Mouse (Mus musculus) embryonic facial prominence, embryonic 12.5 days (tissue): ENCODE results near the gene Bhlhe40. TPM values are rescaled to one million over a fixed set of nuclear protein-coding genes. Genes with fewer than 3 reads are reported as not detected.
A peak's percentile ranks its signal among the peaks of the same experiment; 100 is the strongest.

Experiments
- ATAC-seq: fragments of 200-750 bp; cut with Nextera tagmentation; 2 replicates; pipeline ENCODE4 v1.8.0; 2017; ENCODE audit not compliant: insufficient number of reproducible peaks, insufficient read depth, low FRiP score, low TSS enrichment
- H3K27ac ChIP-seq: fragments of 300-500 bp; sonication (generic); 2 replicates; pipeline ENCODE4 v1.5.1; 2016; ENCODE audit warnings: mild to moderate bottlenecking
- H3K27me3 ChIP-seq: fragments of 300-500 bp; sonication (generic); 2 replicates; pipeline ENCODE4 v1.6.1; 2016; ENCODE audit warnings: mild to moderate bottlenecking, moderate library complexity
- H3K36me3 ChIP-seq: fragments of 300-500 bp; sonication (generic); 2 replicates; pipeline ENCODE4 v1.6.1; 2016; ENCODE audit warnings: mild to moderate bottlenecking
- H3K4me1 ChIP-seq: fragments of 300-500 bp; sonication (generic); 2 replicates; pipeline ENCODE4 v1.6.1; 2016
- H3K4me2 ChIP-seq: fragments of 300-500 bp; sonication (generic); replicated peaks from 2 replicates; pipeline ENCODE4 v1.6.1; 2016; ENCODE audit warnings: mild to moderate bottlenecking, moderate library complexity
- H3K4me3 ChIP-seq: fragments of 300-500 bp; sonication (generic); 2 replicates; pipeline ENCODE4 v1.5.1; 2016; ENCODE audit warnings: mild to moderate bottlenecking
- H3K9ac ChIP-seq: fragments of 300-500 bp; sonication (generic); 2 replicates; pipeline ENCODE4 v1.6.1; 2016; ENCODE audit warnings: mild to moderate bottlenecking, moderate library complexity
- H3K9me3 ChIP-seq: fragments of 300-500 bp; sonication (generic); 2 replicates; pipeline ENCODE4 v1.6.1; 2016; ENCODE audit warnings: mild to moderate bottlenecking, moderate library complexity
- WGBS: fragments of 180-500 bp; shearing (Covaris S2); methylation state at CpG from one replicate; pipeline ENCODE4 v1.1.7; 2016; 5-methylcytosine and 5-hydroxymethylcytosine counted together
- polyA plus RNA-seq: library from polyadenylated mRNA; unstranded; fragments of >200 nt; fragmentation: Nextera tagmentation; extraction: Ambion mirVana; gene quantifications from 2 replicates; pipeline ENCODE4 v1.2.1, GENCODE M21; 2016

The Bhlhe40 gene
- polyA plus RNA-seq, 1 experiment from 2014 or later, result 3.1 TPM

DNA sequence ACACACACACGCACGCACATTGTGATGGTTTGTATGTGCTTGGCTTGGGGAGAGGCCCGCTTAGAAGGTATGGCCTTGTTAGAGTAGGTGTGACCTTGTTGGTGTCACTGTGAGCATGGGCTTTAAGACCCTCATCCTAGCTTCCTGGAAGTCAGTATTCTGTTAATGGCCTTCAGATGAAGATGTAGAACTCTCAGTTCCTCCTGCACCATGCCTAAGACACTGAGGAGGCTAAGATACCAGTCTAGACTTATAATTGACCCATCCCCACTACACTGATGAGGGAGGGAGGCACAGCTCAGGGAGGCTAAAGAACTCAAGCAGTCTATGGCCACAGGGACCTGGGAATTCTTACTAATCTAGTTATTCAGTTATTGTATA lies 36.4 kb downstream of the Bhlhe40 start:
- WGBS, result 94% methylated on average over 3 of the region's 3 CpGs
- Histone ChIP-seq H3K9me3 (no peaks in the 10 kb centered on the region), H3K27me3 (no peaks in the 10 kb centered on the region; the same call in 1 of the 2 replicates), H3K27ac (no peak overlapping the region), H3K36me3 (no peaks in the 10 kb centered on the region), H3K4me2 (no peak overlapping the region), H3K4me3 (no peak overlapping the region), H3K4me1 (0 out of 2 replicates have a peak, but pooled peaks cover 4% of the 10 kb centered on the region), H3K9ac (no peak overlapping the region)
- no peak for ATAC-seq

DNA sequence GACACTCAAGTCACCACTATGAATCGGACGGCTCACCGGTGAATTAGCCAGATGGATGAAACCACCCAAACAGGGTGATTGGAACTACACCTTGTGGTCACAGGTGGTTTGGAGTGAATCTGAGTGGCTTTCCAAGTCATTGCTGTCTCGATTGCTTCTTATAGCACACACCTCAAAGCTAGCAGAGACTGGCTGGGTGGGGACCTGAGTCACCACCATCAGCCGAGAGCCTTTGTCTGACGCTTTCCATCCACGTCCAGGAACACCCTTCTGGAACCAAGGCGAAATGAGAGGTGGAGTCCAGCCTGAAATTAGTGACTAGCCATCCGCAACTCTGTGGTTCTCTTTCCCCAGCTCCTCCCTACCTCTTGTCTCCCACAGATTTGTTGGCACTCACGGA lies 36.9 kb downstream of the Bhlhe40 start:
- Histone ChIP-seq H3K4me3 (no peak overlapping the region), H3K27me3 (no peaks in the 10 kb centered on the region; the same call in 1 of the 2 replicates), H3K36me3 (no peaks in the 10 kb centered on the region), H3K27ac (no peak overlapping the region), H3K9ac (no peak overlapping the region), H3K4me1 (0 out of 2 replicates have a peak, but pooled peaks cover 4% of the 10 kb centered on the region), H3K4me2 (no peak overlapping the region), H3K9me3 (no peaks in the 10 kb centered on the region)
- WGBS, result 90% methylated on average over 10 of the region's 10 CpGs
- no peak for ATAC-seq

DNA sequence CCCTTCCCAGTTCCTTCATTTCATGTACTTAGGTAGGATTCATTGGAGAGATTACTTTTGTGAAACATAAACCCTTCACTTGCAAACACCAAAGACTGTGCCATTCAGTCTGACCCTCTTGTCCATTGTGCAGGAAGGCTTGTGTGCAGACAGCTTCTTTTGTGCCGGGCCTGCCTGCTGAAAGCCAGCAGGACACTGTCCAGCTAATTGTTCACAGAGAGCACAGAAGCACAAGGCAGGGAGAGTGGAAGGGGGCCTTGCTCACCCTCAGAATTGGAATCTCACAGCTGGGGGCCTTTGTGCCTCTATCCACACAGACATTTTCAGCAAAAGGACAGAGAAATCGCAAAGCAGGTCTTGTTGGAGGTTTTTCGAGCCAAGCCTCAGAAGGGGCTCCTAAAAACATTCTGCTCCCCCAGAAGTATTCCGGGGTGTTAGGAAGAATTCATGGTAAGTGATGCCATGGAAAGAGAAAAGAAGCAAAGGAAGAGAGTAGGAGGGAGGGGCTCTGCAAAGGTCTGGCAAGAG lies 38.0 kb downstream of the Bhlhe40 start:
- Histone ChIP-seq H3K9me3 (no peaks in the 10 kb centered on the region), H3K36me3 (no peaks in the 10 kb centered on the region), H3K4me3 (no peak overlapping the region), H3K27me3 (no peaks in the 10 kb centered on the region; the same call in 1 of the 2 replicates), H3K4me2 (no peak overlapping the region), H3K27ac (no peak overlapping the region), H3K9ac (no peak overlapping the region), H3K4me1 (0 out of 2 replicates have a peak, but pooled peaks cover 4% of the 10 kb centered on the region)
- WGBS, result 47% methylated on average over 4 of the region's 4 CpGs
- no peak for ATAC-seq

DNA sequence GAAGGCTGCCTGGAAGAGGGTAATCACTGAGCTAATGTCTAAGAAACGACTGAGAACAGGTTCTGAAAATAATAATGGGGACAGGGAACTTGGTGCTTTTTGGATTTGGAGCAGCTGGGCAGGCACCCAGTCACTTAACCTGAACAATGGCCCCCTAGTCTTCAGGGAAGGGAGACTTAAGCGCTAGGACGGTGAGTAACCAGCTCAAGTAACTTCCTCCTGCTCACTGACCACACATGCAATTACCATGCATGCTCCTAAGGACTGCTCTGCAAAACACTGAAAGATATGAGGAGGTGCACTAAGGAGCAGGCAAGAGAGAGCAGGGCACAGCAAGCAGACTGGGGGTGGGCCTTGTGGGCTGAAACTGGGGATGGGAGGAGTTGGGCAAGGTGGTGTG lies 39.2 kb downstream of the Bhlhe40 start:
- Histone ChIP-seq H3K27me3 (no peaks in the 10 kb centered on the region; the same call in 1 of the 2 replicates), H3K4me3 (no peak overlapping the region), H3K36me3 (no peaks in the 10 kb centered on the region), H3K4me1 (0 out of 2 replicates have a peak, but pooled peaks cover 4% of the 10 kb centered on the region), H3K9me3 (no peaks in the 10 kb centered on the region), H3K27ac (no peak overlapping the region), H3K4me2 (no peak overlapping the region), H3K9ac (no peak overlapping the region)
- WGBS, result 64% methylated on average over 3 of the region's 3 CpGs
- ATAC-seq, result no peak

DNA sequence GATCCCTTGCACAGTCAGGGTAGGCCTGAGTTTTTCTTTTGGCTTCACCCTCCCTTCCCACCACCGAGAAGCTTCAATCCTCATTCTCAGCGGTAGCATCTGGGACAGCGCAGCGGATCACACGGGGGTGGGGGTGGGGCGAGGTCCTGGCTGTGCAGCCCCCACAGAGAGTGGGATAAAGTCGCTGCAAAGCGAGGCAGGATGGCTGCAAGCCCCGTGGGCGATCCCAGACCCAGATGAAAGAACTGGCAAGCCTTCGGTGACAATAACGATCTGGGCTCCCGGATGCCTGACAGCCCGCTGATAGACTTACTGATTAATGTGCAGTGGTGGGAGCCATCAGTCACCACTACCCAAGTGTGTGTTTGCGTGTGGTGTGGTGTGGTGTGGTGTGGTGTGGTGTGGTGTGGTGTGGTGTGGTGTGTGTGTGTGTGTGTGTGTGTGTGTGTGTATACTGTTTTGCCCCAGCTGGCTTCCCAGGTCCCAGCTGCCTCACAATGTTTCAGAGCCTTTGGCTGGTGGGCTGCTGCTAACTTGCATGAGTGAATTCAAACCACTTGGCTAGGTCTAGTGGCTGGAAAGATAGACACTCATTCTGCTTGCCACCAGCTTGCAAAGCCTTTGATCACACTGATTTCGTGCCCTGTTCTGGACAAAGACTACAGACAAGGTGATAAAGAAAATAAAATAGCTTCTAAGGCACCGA lies 40.4 kb downstream of the Bhlhe40 start:
- H3K4me3 ChIP-seq, result no peak overlapping the region
- H3K27me3 ChIP-seq, result no peaks in the 10 kb centered on the region; the same call in 1 of the 2 replicates
- WGBS, result 28% methylated on average over 17 of the region's 17 CpGs
- H3K36me3 ChIP-seq, result no peaks in the 10 kb centered on the region
- no peaks in the 10 kb centered on the region for H3K9me3 ChIP-seq
- 0 out of 2 replicates have a peak, but pooled peaks cover 4% of the 10 kb centered on the region for H3K4me1 ChIP-seq
- peak overlapping the region; percentile 24; the same call in 1 of the 2 replicates for H3K4me2 ChIP-seq
- no peak overlapping the region for H3K27ac ChIP-seq
- ATAC-seq, result no peak
- H3K9ac ChIP-seq, result no peak overlapping the region

DNA sequence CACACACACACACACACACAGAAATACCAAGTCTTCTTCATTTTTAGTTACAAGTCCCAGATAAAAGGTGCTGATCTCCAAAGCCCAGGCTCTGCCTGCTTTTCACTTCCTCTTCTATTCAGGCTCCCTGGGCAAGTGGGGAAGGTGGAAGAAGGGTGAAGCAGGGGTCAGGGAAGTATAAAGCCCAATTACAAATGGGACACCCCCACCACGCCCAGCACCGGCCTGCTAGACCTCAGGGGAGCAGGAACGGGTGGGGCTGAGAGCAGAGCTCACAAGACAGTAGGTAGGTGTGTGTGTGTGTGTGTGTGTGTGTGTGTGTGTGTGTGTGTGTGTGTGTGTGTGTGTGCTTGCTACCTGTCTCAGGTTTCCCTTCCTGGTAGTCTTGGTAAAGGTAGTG lies 42.2 kb downstream of the Bhlhe40 start:
- Histone ChIP-seq H3K27me3 (no peaks in the 10 kb centered on the region; the same call in 1 of the 2 replicates), H3K36me3 (no peaks in the 10 kb centered on the region), H3K9ac (no peak overlapping the region), H3K4me1 (0 out of 2 replicates have a peak, but pooled peaks cover 4% of the 10 kb centered on the region), H3K27ac (no peak overlapping the region), H3K9me3 (no peaks in the 10 kb centered on the region), H3K4me3 (no peak overlapping the region), H3K4me2 (no peak overlapping the region)
- no peak for ATAC-seq
- WGBS, result 48% methylated on average over 3 of the region's 3 CpGs

DNA sequence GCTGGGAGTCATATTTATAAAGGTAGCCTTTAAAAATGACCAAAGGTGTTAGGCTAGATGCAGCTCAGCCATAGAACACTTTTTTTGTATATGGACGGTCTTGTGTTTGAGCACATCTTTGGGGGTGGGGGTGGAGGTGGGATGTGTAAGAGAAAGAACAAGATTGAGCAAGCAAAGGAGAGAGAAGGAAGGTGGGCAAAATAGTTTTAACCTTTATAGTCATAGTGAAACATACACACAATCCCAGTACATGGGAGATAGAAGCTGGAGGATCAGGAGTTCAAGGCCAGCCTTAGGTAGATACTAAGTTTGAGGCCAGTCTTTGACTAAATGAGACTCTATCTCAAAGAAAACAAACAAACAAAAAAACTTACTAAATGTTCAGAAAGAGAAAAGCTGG lies 42.7 kb downstream of the Bhlhe40 start:
- 71% methylated on average over 1 of the region's 1 CpGs for WGBS

DNA sequence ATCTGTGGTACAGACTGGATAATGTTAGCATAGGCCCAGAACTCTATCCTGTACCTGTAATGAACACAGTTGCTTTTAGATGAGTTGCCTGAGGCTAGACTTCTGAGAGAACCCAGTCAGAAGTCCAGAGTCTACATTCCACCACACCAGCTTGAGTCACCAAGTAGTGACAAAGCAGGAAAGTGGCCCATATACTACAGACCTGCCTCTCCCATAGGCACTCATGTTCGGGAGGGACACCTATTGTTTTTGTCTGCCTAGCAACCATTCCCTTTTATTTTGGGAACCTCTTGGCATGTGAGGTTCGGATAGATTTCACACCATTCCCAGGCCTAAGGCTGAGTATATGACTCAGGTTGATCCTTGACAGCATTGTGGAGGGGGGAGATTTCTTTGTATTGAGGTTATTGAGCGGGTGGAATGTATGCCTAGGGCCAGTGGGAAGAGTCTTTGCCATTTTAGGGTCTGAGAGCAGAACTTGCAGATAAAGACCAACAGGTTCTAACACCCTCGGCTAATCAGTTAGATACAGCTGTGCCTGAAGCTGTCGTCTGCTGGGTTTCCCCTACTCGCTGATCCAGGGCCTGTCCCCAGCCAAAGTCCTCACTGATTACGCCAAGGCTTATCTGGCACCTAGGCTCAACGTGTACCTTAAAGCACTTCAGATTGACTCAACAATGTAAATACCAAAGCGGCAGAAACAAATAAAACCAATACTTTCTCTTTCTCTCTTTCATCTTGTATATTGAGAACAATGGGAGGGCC lies 44.1 kb downstream of the Bhlhe40 start:
- 60% methylated on average over 9 of the region's 9 CpGs for WGBS
- Histone ChIP-seq H3K27me3 (peaks cover 4% of the 10 kb centered on the region), H3K9ac (no peak overlapping the region), H3K27ac (no peak overlapping the region), H3K4me1 (peaks cover 7% of the 10 kb centered on the region; the same call in 1 of the 2 replicates), H3K36me3 (no peaks in the 10 kb centered on the region), H3K9me3 (no peaks in the 10 kb centered on the region), H3K4me3 (no peak overlapping the region), H3K4me2 (no peak overlapping the region)
- no peak for ATAC-seq

More for the DNA sequence above, 42.7 kb downstream of the Bhlhe40 start:
- no peak overlapping the region for H3K9ac ChIP-seq
- no peaks in the 10 kb centered on the region; the same call in 1 of the 2 replicates for H3K27me3 ChIP-seq
- H3K4me3 ChIP-seq, result no peak overlapping the region
- no peaks in the 10 kb centered on the region for H3K9me3 ChIP-seq
- 0 out of 2 replicates have a peak, but pooled peaks cover 4% of the 10 kb centered on the region for H3K4me1 ChIP-seq
- no peaks in the 10 kb centered on the region for H3K36me3 ChIP-seq
- no peak overlapping the region for H3K27ac ChIP-seq
- no peak overlapping the region for H3K4me2 ChIP-seq
- ATAC-seq, result no peak

DNA sequence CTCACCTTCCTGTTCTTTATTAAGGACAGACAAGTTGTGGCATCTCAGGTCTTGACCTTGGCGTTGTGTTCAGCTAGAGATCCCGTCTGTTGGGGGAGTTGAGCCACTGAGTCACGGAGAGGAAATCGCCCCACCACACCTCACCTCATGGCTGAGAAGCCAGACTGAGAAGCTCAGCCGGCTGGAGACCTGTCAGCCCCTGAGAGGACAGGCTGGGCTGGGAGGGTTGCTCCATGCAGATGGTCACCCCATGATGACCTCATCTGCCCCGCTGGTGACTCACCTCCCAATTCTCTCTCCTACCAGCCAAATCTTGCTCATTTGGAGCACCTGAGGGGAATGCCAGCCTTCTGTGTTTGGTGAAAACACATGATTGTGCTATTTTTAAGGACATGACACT lies 45.5 kb downstream of the Bhlhe40 start:
- H3K36me3 ChIP-seq, result no peaks in the 10 kb centered on the region
- H3K27ac ChIP-seq, result no peak overlapping the region
- peaks cover 7% of the 10 kb centered on the region for H3K27me3 ChIP-seq
- no peaks in the 10 kb centered on the region for H3K9me3 ChIP-seq
- no peak overlapping the region for H3K4me3 ChIP-seq
- WGBS, result 69% methylated on average over 6 of the region's 6 CpGs
- no peak overlapping the region for H3K4me2 ChIP-seq
- H3K9ac ChIP-seq, result no peak overlapping the region
- no peak for ATAC-seq
- peaks cover 7% of the 10 kb centered on the region; the same call in 1 of the 2 replicates for H3K4me1 ChIP-seq

DNA sequence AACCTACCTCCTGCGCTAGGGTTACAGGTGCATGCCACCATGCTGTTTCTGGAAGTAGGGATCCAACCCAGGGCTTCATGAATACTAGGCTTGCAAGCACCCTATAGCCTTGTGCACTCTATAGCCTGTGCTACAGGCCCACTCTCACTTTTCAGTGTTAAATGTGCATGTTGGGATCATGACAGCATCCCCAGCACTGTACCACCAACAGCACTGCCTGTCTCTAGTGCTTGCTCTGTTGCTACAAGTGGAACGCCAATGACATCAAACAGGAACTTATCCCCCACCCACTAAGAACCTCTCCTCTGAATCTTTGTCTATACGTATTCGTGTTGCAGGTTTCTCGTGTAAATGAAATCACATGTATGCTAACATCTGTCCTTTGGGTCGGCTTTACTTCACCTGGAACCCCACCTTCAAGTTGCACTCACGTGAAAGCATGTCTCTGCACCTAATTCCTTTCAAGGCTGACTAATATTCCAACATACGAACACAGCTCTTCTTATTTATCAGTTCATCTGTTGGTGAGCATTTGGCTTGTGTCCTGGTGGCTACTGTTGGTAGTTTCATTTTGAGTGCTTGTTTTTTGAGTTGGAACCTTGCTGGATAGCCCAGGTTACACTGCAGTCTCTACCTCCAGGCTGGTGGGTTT lies 46.7 kb downstream of the Bhlhe40 start:
- WGBS, result 88% methylated on average over 8 of the region's 8 CpGs
- Histone ChIP-seq H3K9ac (no peak overlapping the region), H3K4me1 (peaks cover 7% of the 10 kb centered on the region; the same call in 1 of the 2 replicates), H3K27ac (no peak overlapping the region), H3K36me3 (no peaks in the 10 kb centered on the region), H3K4me2 (no peak overlapping the region), H3K4me3 (no peak overlapping the region), H3K9me3 (no peaks in the 10 kb centered on the region), H3K27me3 (peaks cover 7% of the 10 kb centered on the region)
- ATAC-seq, result no peak

DNA sequence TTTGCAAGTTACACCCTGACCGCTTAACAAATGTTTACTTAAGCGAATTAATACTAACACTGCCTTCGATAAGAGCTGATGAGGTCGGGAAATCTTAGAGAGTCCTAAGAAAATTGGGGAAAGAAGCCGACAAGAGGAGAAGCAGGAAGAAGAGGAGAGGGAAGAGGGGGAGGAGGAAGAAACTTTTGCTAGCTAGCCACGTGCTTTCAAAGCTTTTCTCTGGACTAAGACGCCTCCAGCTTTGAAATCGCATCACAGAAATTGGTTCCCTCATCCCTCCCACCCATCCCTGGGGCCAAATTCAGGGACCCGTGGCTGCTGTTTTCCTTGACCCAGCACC lies 48.7 kb downstream of the Bhlhe40 start:
- Histone ChIP-seq H3K4me2 (peak overlapping the region; percentile 77), H3K27me3 (peaks cover 7% of the 10 kb centered on the region), H3K4me3 (peak overlapping the region; percentile 33), H3K9ac (0 out of 2 replicates have a peak overlapping the region, but pooled peaks have one; percentile 29), H3K36me3 (no peaks in the 10 kb centered on the region), H3K4me1 (peaks cover 7% of the 10 kb centered on the region; the same call in 1 of the 2 replicates), H3K27ac (no peak overlapping the region), H3K9me3 (no peaks in the 10 kb centered on the region)
- no peak for ATAC-seq
- 15% methylated on average over 9 of the region's 9 CpGs for WGBS
